In genomic region chr2:166085780-166086179, GRCm38 (mm10) we compare ENCODE assay signal across 20 mouse cellular contexts.
DNase-seq lines count a peak whose midpoint lies in the region; ATAC-seq and TF ChIP-seq lines count a peak whose summit lies in the region.
"Had no signal": no experiment of that assay in that cellular context is flagged by ENCODE, and none has a peak within 500 bp of the region (broad histone marks: within the 10 kb centered on the region; RNA-seq: fewer than 3 reads in every experiment).

No protein-coding gene starts in this region.

- H3K27ac ChIP-seq in forebrain, embryonic 10.5 days, result 0 out of 2 replicates have a peak overlapping the region, but pooled peaks have one; percentile 8
- no peak overlapping the region for H3K27ac ChIP-seq in forebrain, embryonic 11.5 days (ENCODE audit: low read depth, low read length)
- no peak overlapping the region for H3K27ac ChIP-seq in kidney, postnatal 0 days
- 0 out of 2 replicates have a peak overlapping the region, but pooled peaks have one; percentile 37 for H3K27ac ChIP-seq in limb, embryonic 12.5 days
- H3K27ac ChIP-seq: embryonic facial prominence, embryonic 13.5 days; hindbrain, embryonic 10.5 days; hindbrain, embryonic 13.5 days; intestine, embryonic 15.5 days had no signal

- no peak for DNase-seq in forebrain, embryonic 10.5 days (ENCODE audit: extremely low spot score, low spot score)
- no peak for DNase-seq in forebrain, embryonic 11.5 days (ENCODE audit: low spot score)
- DNase-seq in kidney, postnatal 0 days (ENCODE audit: low spot score), result no peak
- DNase-seq in kidney, postnatal 14 days, result no peak
- no peak for DNase-seq in lung, adult 2 months
- DNase-seq in gastrocnemius, postnatal 4 days (ENCODE audit: low spot score in 2 of 2), result no peak
- DNase-seq: cerebellum, adult 11 months; cerebellum, adult 9-11 months; gastrocnemius, postnatal 25 days had no signal

- no peak for TF ChIP-seq POLR2A in lung, adult 2 months (IDR thresholded peaks at IDR 0.05; ENCODE audit: borderline replicate concordance, extremely low read depth, low read depth, low read length)

- no peak overlapping the region for H3K4me2 ChIP-seq in forebrain, embryonic 11.5 days (ENCODE audit: low read depth, low read length, severe bottlenecking)
- H3K4me2 ChIP-seq in kidney, postnatal 0 days (ENCODE audit: low read length), result no peak overlapping the region
- no peak overlapping the region for H3K4me2 ChIP-seq in limb, embryonic 12.5 days
- H3K4me2 ChIP-seq: embryonic facial prominence, embryonic 13.5 days; hindbrain, embryonic 13.5 days; intestine, embryonic 15.5 days had no signal

- H3K36me3 ChIP-seq in forebrain, embryonic 10.5 days (replicated peaks), result peaks cover 90% of the 10 kb centered on the region
- H3K36me3 ChIP-seq in forebrain, embryonic 11.5 days (ENCODE audit: control insufficient read depth, insufficient read depth, low read length), result no peaks in the 10 kb centered on the region; the same call in 1 of the 2 replicates
- H3K36me3 ChIP-seq in kidney, postnatal 0 days (ENCODE audit: insufficient read depth, low read length), result no peaks in the 10 kb centered on the region
- peaks cover 96% of the 10 kb centered on the region for H3K36me3 ChIP-seq in E14TG2a.4 (ENCODE audit: insufficient read depth, low read length)
- peaks cover 93% of the 10 kb centered on the region for H3K36me3 ChIP-seq in limb, embryonic 12.5 days
- H3K36me3 ChIP-seq: G1E had no signal

- H3K9ac ChIP-seq in forebrain, embryonic 11.5 days (ENCODE audit: low read length), result no peak overlapping the region
- no peak overlapping the region for H3K9ac ChIP-seq in kidney, postnatal 0 days (ENCODE audit: low read depth, low read length)
- no peak overlapping the region for H3K9ac ChIP-seq in limb, embryonic 12.5 days (replicated peaks)
- H3K9ac ChIP-seq: embryonic facial prominence, embryonic 13.5 days; forebrain, postnatal 0 days; hindbrain, embryonic 13.5 days; intestine, embryonic 15.5 days had no signal

- ATAC-seq in forebrain, embryonic 11.5 days (replicated peaks; ENCODE audit: low FRiP score), result no peak
- peak; percentile 24; the same call in 1 of the 2 replicates for ATAC-seq in kidney, postnatal 0 days (replicated peaks; ENCODE audit: low FRiP score, low read depth)
- ATAC-seq in limb, embryonic 12.5 days (ENCODE audit: insufficient number of reproducible peaks, insufficient read depth, low FRiP score, low TSS enrichment, low read depth), result no peak
- ATAC-seq: hindbrain, embryonic 16.5 days; intestine, embryonic 15.5 days; Patski had no signal

- H3K9me3 ChIP-seq in forebrain, embryonic 10.5 days, result no peaks in the 10 kb centered on the region
- no peaks in the 10 kb centered on the region for H3K9me3 ChIP-seq in forebrain, embryonic 11.5 days (ENCODE audit: control insufficient read depth, low read length)
- no peaks in the 10 kb centered on the region for H3K9me3 ChIP-seq in kidney, postnatal 0 days (replicated peaks; ENCODE audit: low read length)
- no peaks in the 10 kb centered on the region for H3K9me3 ChIP-seq in E14TG2a.4 (ENCODE audit: low read length)
- no peaks in the 10 kb centered on the region for H3K9me3 ChIP-seq in limb, embryonic 12.5 days
- H3K9me3 ChIP-seq: embryonic facial prominence, embryonic 13.5 days; G1E; hindbrain, embryonic 10.5 days; hindbrain, embryonic 13.5 days; intestine, embryonic 15.5 days had no signal

- H3K4me1 ChIP-seq in forebrain, embryonic 10.5 days, result peaks cover 17% of the 10 kb centered on the region
- 0 out of 2 replicates have a peak, but pooled peaks cover 3% of the 10 kb centered on the region for H3K4me1 ChIP-seq in forebrain, embryonic 11.5 days (replicated peaks; ENCODE audit: control insufficient read depth, insufficient read depth, low read length)
- peaks cover 9% of the 10 kb centered on the region for H3K4me1 ChIP-seq in kidney, postnatal 0 days (replicated peaks; ENCODE audit: insufficient read depth, low read length)
- peaks cover 71% of the 10 kb centered on the region for H3K4me1 ChIP-seq in E14TG2a.4 (replicated peaks; ENCODE audit: low read depth, low read length)
- peaks cover 9% of the 10 kb centered on the region for H3K4me1 ChIP-seq in limb, embryonic 12.5 days (replicated peaks)
- no peaks in the 10 kb centered on the region; the same call in 1 of the 2 replicates for H3K4me1 ChIP-seq in lung, adult 2 months (ENCODE audit: control insufficient read depth, insufficient read depth, low read length)

- WGBS in forebrain, embryonic 10.5 days, result 95% methylated on average over 10 of the region's 10 CpGs
- WGBS in forebrain, embryonic 11.5 days, result 89% methylated on average over 10 of the region's 10 CpGs
- 70% methylated on average over 10 of the region's 10 CpGs for WGBS in kidney, postnatal 0 days
- WGBS in limb, embryonic 12.5 days, result 87% methylated on average over 10 of the region's 10 CpGs
- WGBS in lung, adult 2 months, result 92% methylated on average over 10 of the region's 10 CpGs

- H3K4me3 ChIP-seq in forebrain, embryonic 10.5 days, result no peak overlapping the region
- no peak overlapping the region for H3K4me3 ChIP-seq in forebrain, embryonic 11.5 days (ENCODE audit: low read depth, low read length)
- no peak overlapping the region for H3K4me3 ChIP-seq in kidney, postnatal 0 days (replicated peaks; ENCODE audit: low read depth, low read length)
- 0 out of 2 replicates have a peak overlapping the region, but pooled peaks have one; percentile 17 for H3K4me3 ChIP-seq in E14TG2a.4 (replicated peaks; ENCODE audit: low read length)
- no peak overlapping the region for H3K4me3 ChIP-seq in limb, embryonic 12.5 days (replicated peaks)
- no peak overlapping the region for H3K4me3 ChIP-seq in lung, adult 2 months (replicated peaks; ENCODE audit: extremely low read depth, low read depth, low read length)
- H3K4me3 ChIP-seq: embryonic facial prominence, embryonic 13.5 days; erythroblast, embryonic 14.5 days; hindbrain, embryonic 10.5 days; hindbrain, embryonic 13.5 days; intestine, embryonic 15.5 days had no signal

- no peak for TF ChIP-seq CTCF in kidney, postnatal 0 days (IDR thresholded peaks at IDR 0.05; ENCODE audit: low read depth)
- TF ChIP-seq CTCF in E14TG2a.4 (conservative IDR thresholded peaks at IDR 0.05; ENCODE audit: low read length), result no peak
- no peak for TF ChIP-seq CTCF in lung, adult 2 months (IDR thresholded peaks at IDR 0.05; ENCODE audit: insufficient read depth, low read length)

- H3K27me3 ChIP-seq in forebrain, embryonic 10.5 days (ENCODE audit: poor library complexity, severe bottlenecking), result no peaks in the 10 kb centered on the region
- H3K27me3 ChIP-seq in forebrain, embryonic 11.5 days (ENCODE audit: control insufficient read depth, insufficient read depth, low read length), result no peaks in the 10 kb centered on the region
- no peaks in the 10 kb centered on the region for H3K27me3 ChIP-seq in kidney, postnatal 0 days (ENCODE audit: insufficient read depth, low read length)
- H3K27me3 ChIP-seq in E14TG2a.4 (ENCODE audit: insufficient read depth, low read length), result no peaks in the 10 kb centered on the region
- H3K27me3 ChIP-seq in limb, embryonic 12.5 days, result no peaks in the 10 kb centered on the region
- H3K27me3 ChIP-seq: embryonic facial prominence, embryonic 13.5 days; hindbrain, embryonic 13.5 days; intestine, embryonic 15.5 days; Patski had no signal

Comparison
In these comparisons a context has a peak if more than half of its experiments do, and no peak if none do; other contexts are left out.
1. H3K27ac ChIP-seq: peak in forebrain, embryonic 10.5 days (single experiment) and limb, embryonic 12.5 days (single experiment); none in forebrain, embryonic 11.5 days (single experiment) and kidney, postnatal 0 days (single experiment).